Mouse (Mus musculus) intestine, embryonic 14.5 days (tissue): ENCODE measurements around the gene Hilpda. TPM values are rescaled to one million over a fixed set of nuclear protein-coding genes. Genes with fewer than 3 reads are reported as not detected.

Source experiments
- ATAC-seq: fragments of 200-750 bp; cut with Nextera tagmentation; replicated peaks from 2 replicates; pipeline ENCODE4 v1.8.0; 2017; ENCODE audit warnings: low read depth, moderate number of reproducible peaks, moderate TSS enrichment, moderate library complexity; ENCODE audit not compliant: low FRiP score, low TSS enrichment
- DNase-seq: peaks from one replicate; pipeline ENCODE4 v3.0.0-alpha.2; 2018; ENCODE audit warnings: low spot score
- H3K27ac ChIP-seq: fragments of 300-500 bp; sonication (generic); 2 replicates; pipeline ENCODE4 v1.5.1; 2014; ENCODE audit warnings: low read depth, mild to moderate bottlenecking, control low read depth
- H3K27me3 ChIP-seq: fragments of 300-500 bp; sonication (generic); replicated peaks from 2 replicates; pipeline ENCODE4 v1.6.1; 2014; ENCODE audit warnings: low read length, control low read depth; ENCODE audit not compliant: control insufficient read depth, insufficient read depth
- H3K36me3 ChIP-seq: fragments of 300-500 bp; sonication (generic); 2 replicates; pipeline ENCODE4 v1.6.1; 2014; ENCODE audit warnings: low read length, control low read depth; ENCODE audit not compliant: control insufficient read depth, insufficient read depth
- H3K4me1 ChIP-seq: fragments of 300-500 bp; sonication (generic); replicated peaks from 2 replicates; pipeline ENCODE4 v1.6.1; 2014; ENCODE audit warnings: low read length, control low read depth, mixed read lengths; ENCODE audit not compliant: control insufficient read depth, insufficient read depth
- H3K4me2 ChIP-seq: fragments of 300-500 bp; sonication (generic); 2 replicates; pipeline ENCODE4 v1.6.1; 2014; ENCODE audit warnings: low read length
- H3K4me3 ChIP-seq: fragments of 300-500 bp; sonication (generic); 2 replicates; pipeline ENCODE4 v1.5.1; 2014; ENCODE audit warnings: low read depth, low read length, control low read depth, mixed read lengths
- H3K9ac ChIP-seq: fragments of 300-500 bp; sonication (generic); 2 replicates; pipeline ENCODE4 v1.6.1; 2014; ENCODE audit warnings: mild to moderate bottlenecking, low read length
- H3K9me3 ChIP-seq: fragments of 300-500 bp; sonication (generic); 2 replicates; pipeline ENCODE4 v1.6.1; 2016; ENCODE audit warnings: low read length, control low read depth; ENCODE audit not compliant: control insufficient read depth
- WGBS: fragments of 180-500 bp; shearing (Covaris S2); extraction: QIAGEN DNeasy Blood & Tissue Kit; methylation state at CpG from one replicate; pipeline ENCODE4 v1.1.7; 2014; 5-methylcytosine and 5-hydroxymethylcytosine counted together
- polyA plus RNA-seq: library from polyadenylated mRNA; unstranded; fragments of >200 nt; fragmentation: Nextera tagmentation; extraction: Ambion mirVana; gene quantifications from 2 replicates; pipeline ENCODE4 v1.2.1, GENCODE M21; 2014

The Hilpda gene
- polyA plus RNA-seq, 1 experiment from 2014 or later, result 38.1 TPM

GRCm38 (mm10) chr6:29308846-29309605, 36.7 kb downstream of the Hilpda start:
- H3K9ac ChIP-seq, result no peak overlapping the region
- no peak overlapping the region for H3K27ac ChIP-seq
- H3K9me3 ChIP-seq, result no peaks in the 10 kb centered on the region
- H3K27me3 ChIP-seq, result no peaks in the 10 kb centered on the region
- H3K4me3 ChIP-seq, result no peak overlapping the region
- ATAC-seq, result no peak
- 84% methylated on average over 16 of the region's 16 CpGs for WGBS
- no peak overlapping the region for H3K4me2 ChIP-seq
- no peaks in the 10 kb centered on the region for H3K36me3 ChIP-seq
- DNase-seq, result no peak
- H3K4me1 ChIP-seq, result no peaks in the 10 kb centered on the region

- Histone ChIP-seq H3K4me1 (no peaks in the 10 kb centered on the region; the same call in 1 of the 2 replicates), H3K36me3 (no peaks in the 10 kb centered on the region), H3K4me2 (no peak overlapping the region), H3K9me3 (no peaks in the 10 kb centered on the region), H3K9ac (no peak overlapping the region), H3K27me3 (no peaks in the 10 kb centered on the region), H3K4me3 (no peak overlapping the region), H3K27ac (no peak overlapping the region)
- no peak for DNase-seq
- ATAC-seq, result no peak
- 72% methylated on average over 14 of the region's 14 CpGs for WGBS
Measured at GRCm38 (mm10) chr6:29313690-29314202, 41.5 kb downstream of the Hilpda start.

- Histone ChIP-seq H3K4me3 (no peak overlapping the region), H3K4me2 (no peak overlapping the region), H3K9ac (no peak overlapping the region), H3K27ac (no peak overlapping the region), H3K36me3 (no peaks in the 10 kb centered on the region), H3K27me3 (no peaks in the 10 kb centered on the region), H3K9me3 (no peaks in the 10 kb centered on the region), H3K4me1 (no peaks in the 10 kb centered on the region; the same call in 1 of the 2 replicates)
- no peak for DNase-seq
- ATAC-seq, result no peak
- 68% methylated on average over 2 of the region's 2 CpGs for WGBS
Measured at GRCm38 (mm10) chr6:29317286-29317685, 45.0 kb downstream of the Hilpda start.

- no peak overlapping the region for H3K9ac ChIP-seq
- no peaks in the 10 kb centered on the region; the same call in 1 of the 2 replicates for H3K4me1 ChIP-seq
- H3K9me3 ChIP-seq, result no peaks in the 10 kb centered on the region
- 63% methylated on average over 3 of the region's 3 CpGs for WGBS
- H3K4me2 ChIP-seq, result no peak overlapping the region
- DNase-seq (no peak), ATAC-seq (no peak)
- H3K27ac ChIP-seq, result no peak overlapping the region
- H3K27me3 ChIP-seq, result no peaks in the 10 kb centered on the region
- no peaks in the 10 kb centered on the region for H3K36me3 ChIP-seq
- H3K4me3 ChIP-seq, result no peak overlapping the region
Measured at GRCm38 (mm10) chr6:29317941-29318340, 45.7 kb downstream of the Hilpda start.

- no peaks in the 10 kb centered on the region for H3K9me3 ChIP-seq
- H3K27me3 ChIP-seq, result no peaks in the 10 kb centered on the region
- H3K27ac ChIP-seq, result peak within 1 kb of the TSS; percentile 51; the same call in 1 of the 2 replicates
- H3K4me1 ChIP-seq, result no peaks in the 10 kb centered on the region; the same call in 1 of the 2 replicates
- no peaks in the 10 kb centered on the region for H3K36me3 ChIP-seq
- DNase-seq, result peak; percentile 54
- no peak within 1 kb of the TSS for H3K4me3 ChIP-seq
- peak; percentile 62; the same call in 1 of the 2 replicates for ATAC-seq
- no peak within 1 kb of the TSS for H3K9ac ChIP-seq
- no peak within 1 kb of the TSS for H3K4me2 ChIP-seq
- 29% methylated on average over 5 of the region's 5 CpGs for WGBS
Measured at GRCm38 (mm10) chr6:29318879-29319278, 46.6 kb downstream of the Hilpda start, which contains the start of gene Fam71f1. Fam71f1 (plus strand) TSS chr6:29319140.

GRCm38 (mm10) chr6:29321586-29321985, 49.3 kb downstream of the Hilpda start:
- Histone ChIP-seq H3K4me3 (no peak overlapping the region), H3K4me1 (no peaks in the 10 kb centered on the region; the same call in 1 of the 2 replicates), H3K4me2 (no peak overlapping the region), H3K27me3 (no peaks in the 10 kb centered on the region), H3K9me3 (no peaks in the 10 kb centered on the region), H3K9ac (no peak overlapping the region), H3K36me3 (no peaks in the 10 kb centered on the region), H3K27ac (no peak overlapping the region)
- no peak for DNase-seq
- 71% methylated on average over 6 of the region's 6 CpGs for WGBS
- ATAC-seq, result no peak

- H3K27ac ChIP-seq, result no peak overlapping the region
- WGBS, result 91% methylated on average over 7 of the region's 7 CpGs
- no peaks in the 10 kb centered on the region; the same call in 1 of the 2 replicates for H3K4me1 ChIP-seq
- H3K27me3 ChIP-seq, result no peaks in the 10 kb centered on the region
- ATAC-seq (no peak), DNase-seq (no peak)
- no peak overlapping the region for H3K4me2 ChIP-seq
- H3K9me3 ChIP-seq, result no peaks in the 10 kb centered on the region
- no peaks in the 10 kb centered on the region for H3K36me3 ChIP-seq
- no peak overlapping the region for H3K9ac ChIP-seq
- no peak overlapping the region for H3K4me3 ChIP-seq
Measured at GRCm38 (mm10) chr6:29322147-29322546, 49.9 kb downstream of the Hilpda start.

- WGBS, result 84% methylated on average over 4 of the region's 4 CpGs
- Histone ChIP-seq H3K9ac (no peak overlapping the region), H3K27ac (no peak overlapping the region), H3K9me3 (no peaks in the 10 kb centered on the region), H3K4me1 (no peaks in the 10 kb centered on the region; the same call in 1 of the 2 replicates), H3K4me2 (no peak overlapping the region), H3K36me3 (no peaks in the 10 kb centered on the region), H3K27me3 (no peaks in the 10 kb centered on the region), H3K4me3 (no peak overlapping the region)
- DNase-seq (no peak), ATAC-seq (no peak)
Measured at GRCm38 (mm10) chr6:29322735-29323134, 50.4 kb downstream of the Hilpda start.
